In the genomic region with DNA sequence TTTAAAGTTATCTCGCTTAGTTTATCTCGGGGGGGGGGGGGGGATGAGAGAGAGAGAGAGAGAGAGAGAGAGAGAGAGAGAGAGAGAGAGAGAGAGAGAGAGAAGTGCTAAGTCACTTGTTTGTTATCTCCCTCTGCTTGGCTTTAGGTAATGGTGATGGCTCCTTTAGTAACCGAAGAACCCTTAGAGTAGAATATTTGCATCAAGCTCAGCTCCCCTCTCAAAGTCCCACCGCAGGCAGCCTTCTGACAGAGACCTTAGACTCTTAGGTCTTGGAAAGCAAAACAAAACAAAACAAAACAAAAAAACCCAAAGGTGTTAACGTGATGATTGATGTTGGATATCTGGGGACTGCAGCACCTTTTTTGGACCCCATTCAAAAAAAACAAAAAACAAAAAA, we compare ENCODE assay signal across 9 mouse cellular contexts. TPM values are rescaled to one million over a fixed set of nuclear protein-coding genes. Genes with fewer than 3 reads are reported as not detected.
DNase-seq lines count a peak whose midpoint lies in the region; ATAC-seq and TF ChIP-seq lines count a peak whose summit lies in the region.
"Had no signal": no experiment of that assay in that cellular context is flagged by ENCODE, and none has a peak within 500 bp of the region (broad histone marks: within the 10 kb centered on the region; RNA-seq: fewer than 3 reads in every experiment).

No protein-coding gene starts in this region.

- WGBS in heart, adult 2 months: 15% methylated on average over 5 of the region's 5 CpGs
- 26% methylated on average over 4 of the region's 5 CpGs for WGBS in liver, embryonic 15.5 days (ENCODE audit: insufficient replicate concordance)

- H3K36me3 ChIP-seq in heart, adult 2 months (ENCODE audit: control insufficient read depth, insufficient read depth, low read length): peaks cover 5% of the 10 kb centered on the region
- H3K36me3 ChIP-seq in liver, embryonic 15.5 days (replicated peaks): no peaks in the 10 kb centered on the region

- H3K4me2 ChIP-seq in liver, embryonic 15.5 days: peak overlapping the region; percentile 49

- H3K4me3 ChIP-seq in heart, adult 2 months: peak overlapping the region; percentile 64
- peak overlapping the region; percentile 42; the same call in 1 of the 2 replicates for H3K4me3 ChIP-seq in liver, embryonic 15.5 days (replicated peaks)

- no peaks in the 10 kb centered on the region for H3K9me3 ChIP-seq in liver, embryonic 15.5 days (replicated peaks)

- TF ChIP-seq EP300 in heart, adult 2 months (IDR thresholded peaks at IDR 0.05; ENCODE audit: insufficient read depth, low read depth, low read length): no peak

- ATAC-seq in liver, embryonic 15.5 days (ENCODE audit: insufficient read depth): no peak
- no peak for ATAC-seq in activated CD4-positive, CD25-positive, alpha-beta regulatory T cell, adult 4 months

- no peaks in the 10 kb centered on the region for H3K79me2 ChIP-seq in heart, adult 2 months (replicated peaks; ENCODE audit: control insufficient read depth, insufficient read depth, low read length)

- H3K4me1 ChIP-seq in heart, adult 2 months (ENCODE audit: control insufficient read depth, insufficient read depth, low read length): peaks cover 7% of the 10 kb centered on the region
- H3K4me1 ChIP-seq in liver, embryonic 15.5 days (replicated peaks): no peaks in the 10 kb centered on the region

- no peak for DNase-seq in heart, adult 2 months
- DNase-seq in heart, postnatal 25 days (ENCODE audit: low spot score): no peak
- peak; percentile 10 for DNase-seq in retina, postnatal 1 day
- no peak for DNase-seq in retina, embryonic 14.5 days (ENCODE audit: low spot score)
- no peak for DNase-seq in frontal cortex, postnatal 14 days (ENCODE audit: low spot score in 2 of 2)
- no peak for DNase-seq in gastrocnemius, postnatal 4 days (ENCODE audit: low spot score in 2 of 2)

- intact Hi-C loops in heart, adult 2 months (cut with DNase I): loop anchor here (5.0 kb wide), 3 partner anchors 68 to 153 kb away; no protein-coding TSS in a partner anchor
- intact Hi-C loops in heart, postnatal 25 days (cut with DNase I): loop anchor here (2.0 to 10.0 kb wide), 5 partner anchors 53 to 164 kb away; partner anchors contain the start of gene Agl

- no peak for TF ChIP-seq CTCF in heart, adult 2 months (IDR thresholded peaks at IDR 0.05)

- TF ChIP-seq POLR2A in heart, adult 2 months (IDR thresholded peaks at IDR 0.05; ENCODE audit: insufficient read depth, low read depth, low read length): no peak

- peak overlapping the region; percentile 94 for H3K27ac ChIP-seq in heart, adult 2 months
- H3K27ac ChIP-seq in liver, embryonic 15.5 days (replicated peaks): no peak overlapping the region

- H3K9ac ChIP-seq in heart, adult 2 months (ENCODE audit: low read depth, low read length): peak overlapping the region; percentile 87
- H3K9ac ChIP-seq in liver, embryonic 15.5 days: no peak overlapping the region

- H3K27me3 ChIP-seq in heart, adult 2 months (ENCODE audit: control insufficient read depth, insufficient read depth, low read length): no peaks in the 10 kb centered on the region
- H3K27me3 ChIP-seq in liver, embryonic 15.5 days: no peaks in the 10 kb centered on the region

RNA-seq across cellular contexts. Expression of gene Palmd, which starts 0.2 kb away (rescaled TPM):
- total RNA-seq in heart, adult 2 months (2021): 10 to 100 TPM; 55.2 to 55.6 TPM
- polyA plus RNA-seq in heart, adult 2 months (2012; rRNA removed): 13.7 and 21.2 TPM in 2 replicates
- 10 to 100 TPM; 54.5 to 71.2 TPM for total RNA-seq in heart, postnatal 25 days (2021)
- polyA plus RNA-seq in liver, embryonic 15.5 days (2015; fragmentation: Nextera tagmentation; extraction: Ambion mirVana): 3.5 and 3.8 TPM in 2 replicates
- not detected for polyA plus RNA-seq in activated CD4-positive, CD25-positive, alpha-beta regulatory T cell, adult 4 months (2017; shearing (Covaris generic))
- total RNA-seq in gastrocnemius, postnatal 4 days (2021): 10 to 100 TPM; 41.5 to 49.7 TPM
- total RNA-seq: megakaryocyte-erythroid progenitor cell, adult 5-6 weeks had no signal

RNA-seq across cellular contexts. Expression of gene 4930455H04Rik, which starts 0.9 kb away (rescaled TPM):
- total RNA-seq in heart, adult 2 months (2021): not detected
- 0.16 TPM in 1 of 2 replicates, not detected in the other for polyA plus RNA-seq in heart, adult 2 months (2012; rRNA removed)
- not detected for total RNA-seq in heart, postnatal 25 days (2021)
- polyA plus RNA-seq in liver, embryonic 15.5 days (2015; fragmentation: Nextera tagmentation; extraction: Ambion mirVana): not detected in 2 replicates
- polyA plus RNA-seq in activated CD4-positive, CD25-positive, alpha-beta regulatory T cell, adult 4 months (2017; shearing (Covaris generic)): not detected
- total RNA-seq in gastrocnemius, postnatal 4 days (2021): not detected
- total RNA-seq: megakaryocyte-erythroid progenitor cell, adult 5-6 weeks had no signal
